Mouse (Mus musculus) MEL (cell line): Measurements from ENCODE around the gene Ercc6l2. TPM values are rescaled to one million over a fixed set of nuclear protein-coding genes. Genes with fewer than 3 reads are reported as not detected.
A peak's percentile ranks its signal among the peaks of the same experiment; 100 is the strongest.

Experiments
- DNase-seq: peaks from one replicate; pipeline ENCODE4 v3.0.0; 2011; ENCODE audit warnings: low read depth, low spot score
- H3K27ac ChIP-seq: 2 replicates; pipeline ENCODE4 v1.5.1; 2012; ENCODE audit warnings: low read depth, mild to moderate bottlenecking, control low read depth, low read length, moderate library complexity; ENCODE audit not compliant: control insufficient read depth
- H3K27me3 ChIP-seq, 2 experiments: fragments of 150-350 bp in 1 of 2; sonication (generic) in 1 of 2; 2 replicates each; pipeline ENCODE4 v1.6.1; 2012; ENCODE audit warnings: low read length in 2 of 2, mild to moderate bottlenecking in 2 of 2, improper control_type of control experiment in 1 of 2, moderate library complexity in 1 of 2; ENCODE audit not compliant: insufficient read depth in 2 of 2, control insufficient read depth in 1 of 2
- H3K36me3 ChIP-seq, 2 experiments: 2 replicates each; pipeline ENCODE4 v1.6.1; 2012 to 2014; ENCODE audit warnings: low read length in 2 of 2, improper control_type of control experiment in 1 of 2, inconsistent platforms in 1 of 2, mild to moderate bottlenecking in 1 of 2; ENCODE audit not compliant: insufficient read depth in 2 of 2, control insufficient read depth in 1 of 2
- H3K4me1 ChIP-seq, 2 experiments: fragments of 150-350 bp in 1 of 2; sonication (generic) in 1 of 2; 2 replicates each; pipeline ENCODE4 v1.6.1; 2012; ENCODE audit warnings: low read length in 2 of 2, improper control_type of control experiment in 1 of 2, mild to moderate bottlenecking in 1 of 2; ENCODE audit not compliant: insufficient read depth in 2 of 2, control insufficient read depth in 1 of 2
- H3K4me3 ChIP-seq, 2 experiments: fragments of 150-350 bp in 1 of 2; sonication (generic) in 1 of 2; 2 replicates each; pipeline ENCODE4 v1.5.1; 2012; ENCODE audit warnings: low read depth in 2 of 2, low read length in 2 of 2, mild to moderate bottlenecking in 2 of 2, moderate library complexity in 2 of 2, control low read depth in 1 of 2, improper control_type of control experiment in 1 of 2; ENCODE audit not compliant: control insufficient read depth in 1 of 2, insufficient read depth in 1 of 2
- H3K79me2 ChIP-seq: 2 replicates; pipeline ENCODE4 v1.6.1; 2012; ENCODE audit warnings: mild to moderate bottlenecking, low read length, moderate library complexity; ENCODE audit not compliant: control insufficient read depth, poor library complexity, insufficient read depth
- H3K9ac ChIP-seq: 2 replicates; pipeline ENCODE4 v1.6.1; 2012; ENCODE audit warnings: low read depth, mild to moderate bottlenecking, control low read depth, low read length, moderate library complexity; ENCODE audit not compliant: control insufficient read depth, poor library complexity, severe bottlenecking
- H3K9me3 ChIP-seq: fragments of 150-350 bp; sonication (generic); replicated peaks from 2 replicates; pipeline ENCODE4 v1.6.1; 2012; ENCODE audit warnings: mild to moderate bottlenecking, low read length, improper control_type of control experiment, moderate library complexity; ENCODE audit not compliant: insufficient read depth
- BHLHE40 ChIP-seq: IDR thresholded peaks from 2 replicates; pipeline ENCODE4 v1.6.1; 2012; ENCODE audit warnings: low read depth, mild to moderate bottlenecking, inconsistent platforms, low read length, improper control_type of control experiment, borderline replicate concordance
- CTCF ChIP-seq, 3 experiments: IDR thresholded peaks in 2 of 3; conservative IDR thresholded peaks in 1 of 3; 2 replicates each; pipeline ENCODE4 v1.5.1; 2011 to 2012; ENCODE audit warnings: low read length in 3 of 3, low read depth in 2 of 3, mild to moderate bottlenecking in 2 of 3, improper control_type of control experiment in 1 of 3, inconsistent platforms in 1 of 3, mixed read lengths in 1 of 3, moderate library complexity in 1 of 3; ENCODE audit not compliant: control insufficient read depth in 1 of 3, insufficient read depth in 1 of 3, poor library complexity in 1 of 3, severe bottlenecking in 1 of 3
- ELF1 ChIP-seq: IDR thresholded peaks from 2 replicates; pipeline ENCODE4 v1.6.1; 2014; ENCODE audit warnings: low read depth, mild to moderate bottlenecking, inconsistent platforms, low read length, improper control_type of control experiment, moderate library complexity
- EP300 ChIP-seq, 2 experiments: IDR thresholded peaks; 2 replicates each; pipeline ENCODE4 v1.6.1; 2011; ENCODE audit warnings: improper control_type of control experiment in 2 of 2, low read length in 2 of 2, low read depth in 1 of 2, mild to moderate bottlenecking in 1 of 2
- ETS1 ChIP-seq: IDR thresholded peaks from 2 replicates; pipeline ENCODE4 v1.6.1; 2012; ENCODE audit warnings: low read depth, mild to moderate bottlenecking, inconsistent platforms, low read length, improper control_type of control experiment, moderate library complexity
- GATA1 ChIP-seq: IDR thresholded peaks from 2 replicates; pipeline ENCODE4 v1.6.1; 2011; ENCODE audit warnings: low read depth, low read length, improper control_type of control experiment
- JUND ChIP-seq: IDR thresholded peaks from 2 replicates; pipeline ENCODE4 v1.6.1; 2011; ENCODE audit warnings: low read depth, mild to moderate bottlenecking, improper control_type of control experiment, low read length
- MAFK ChIP-seq: IDR thresholded peaks from 2 replicates; pipeline ENCODE4 v1.6.1; 2011; ENCODE audit warnings: low read depth, mild to moderate bottlenecking, low read length, improper control_type of control experiment, borderline replicate concordance
- MAZ ChIP-seq: IDR thresholded peaks from 2 replicates; pipeline ENCODE4 v1.6.1; 2012; ENCODE audit warnings: low read depth, mild to moderate bottlenecking, inconsistent platforms, low read length, improper control_type of control experiment
- MEF2A ChIP-seq: IDR thresholded peaks from 2 replicates; pipeline ENCODE4 v1.6.1; 2014; ENCODE audit warnings: low read depth, mild to moderate bottlenecking, inconsistent platforms, low read length, improper control_type of control experiment; ENCODE audit not compliant: poor library complexity, insufficient replicate concordance, severe bottlenecking; ENCODE audit errors: extremely low read depth
- MXI1 ChIP-seq: IDR thresholded peaks from 2 replicates; pipeline ENCODE4 v1.6.1; 2011; ENCODE audit warnings: mild to moderate bottlenecking, low read depth, low read length, improper control_type of control experiment
- MYC ChIP-seq: IDR thresholded peaks from 2 replicates; pipeline ENCODE4 v1.6.1; 2011; ENCODE audit warnings: low read depth, mild to moderate bottlenecking, low read length, improper control_type of control experiment, moderate library complexity
- NELFE ChIP-seq: IDR thresholded peaks from 2 replicates; pipeline ENCODE4 v1.6.1; 2011; ENCODE audit warnings: low read depth, low read length, improper control_type of control experiment
- POLR2AphosphoS5 ChIP-seq: IDR thresholded peaks from 2 replicates; pipeline ENCODE4 v1.6.1; 2012; ENCODE audit warnings: low read depth, borderline replicate concordance, mild to moderate bottlenecking, inconsistent platforms, low read length, moderate library complexity, mixed read lengths
- RAD21 ChIP-seq: IDR thresholded peaks from 2 replicates; pipeline ENCODE4 v1.6.1; 2011; ENCODE audit warnings: mild to moderate bottlenecking, low read depth, low read length, improper control_type of control experiment
- RCOR1 ChIP-seq: IDR thresholded peaks from 2 replicates; pipeline ENCODE4 v1.6.1; 2012; ENCODE audit warnings: low read depth, mild to moderate bottlenecking, inconsistent platforms, low read length, improper control_type of control experiment
- SIN3A ChIP-seq: IDR thresholded peaks from 2 replicates; pipeline ENCODE4 v1.6.1; 2012; ENCODE audit warnings: low read length, improper control_type of control experiment, inconsistent platforms
- TAL1 ChIP-seq: IDR thresholded peaks from 2 replicates; pipeline ENCODE4 v1.6.1; 2012; ENCODE audit warnings: mild to moderate bottlenecking, inconsistent platforms, low read length, moderate library complexity, mixed read lengths
- TBP ChIP-seq: IDR thresholded peaks from 2 replicates; pipeline ENCODE4 v1.8.0; 2011; ENCODE audit warnings: low read depth, low read length, improper control_type of control experiment
- UBTF ChIP-seq: IDR thresholded peaks from 2 replicates; pipeline ENCODE4 v1.6.1; 2012; ENCODE audit warnings: low read depth, mild to moderate bottlenecking, inconsistent platforms, low read length, improper control_type of control experiment, moderate library complexity, borderline replicate concordance; ENCODE audit not compliant: insufficient read depth
- USF1 ChIP-seq: IDR thresholded peaks from 2 replicates; pipeline ENCODE4 v1.6.1; 2014; ENCODE audit warnings: low read depth, mild to moderate bottlenecking, inconsistent platforms, low read length, improper control_type of control experiment, moderate library complexity
- USF2 ChIP-seq, 2 experiments: IDR thresholded peaks; 2 replicates each; pipeline ENCODE4 v1.6.1; 2011 to 2012; ENCODE audit warnings: improper control_type of control experiment in 2 of 2, low read length in 2 of 2, borderline replicate concordance in 1 of 2, inconsistent platforms in 1 of 2, low read depth in 1 of 2, mild to moderate bottlenecking in 1 of 2; ENCODE audit not compliant: insufficient read depth in 1 of 2
- ZC3H11A ChIP-seq: IDR thresholded peaks from 2 replicates; pipeline ENCODE4 v1.6.1; 2012; ENCODE audit warnings: low read depth, mild to moderate bottlenecking, inconsistent platforms, low read length, improper control_type of control experiment
- ZKSCAN1 ChIP-seq: IDR thresholded peaks from 2 replicates; pipeline ENCODE4 v1.6.1; 2012; ENCODE audit warnings: low read depth, mild to moderate bottlenecking, inconsistent platforms, low read length, improper control_type of control experiment, moderate library complexity
- ZNF384 ChIP-seq: IDR thresholded peaks from 2 replicates; pipeline ENCODE4 v1.6.1; 2012; ENCODE audit warnings: low read depth, mild to moderate bottlenecking, inconsistent platforms, low read length, improper control_type of control experiment
- polyA plus RNA-seq, 2 experiments: library from polyadenylated mRNA; stranded (reverse) in 1 of 2; unstranded in 1 of 2; fragments of >175 nt in 1 of 2; fragments of >200 nt in 1 of 2; gene quantifications; 2 replicates each; pipeline versions ENCODE4 v1.2.1 to v1.2.4; 2012; ENCODE audit warnings: low replicate concordance in 2 of 2, low read depth in 1 of 2; ENCODE audit not compliant: insufficient read length in 2 of 2, insufficient read depth in 1 of 2, missing spikeins in 1 of 2
- total RNA-seq: library from RNA; depleted of rRNA; stranded (reverse); fragments of 300-350 nt; gene quantifications from 2 replicates; pipeline ENCODE4 v1.2.3, GENCODE M21; 2012

Gene Ercc6l2
- total and polyA plus RNA-seq, 3 experiments, result 15.6 to 61.7 (median 19.4) TPM

DNA sequence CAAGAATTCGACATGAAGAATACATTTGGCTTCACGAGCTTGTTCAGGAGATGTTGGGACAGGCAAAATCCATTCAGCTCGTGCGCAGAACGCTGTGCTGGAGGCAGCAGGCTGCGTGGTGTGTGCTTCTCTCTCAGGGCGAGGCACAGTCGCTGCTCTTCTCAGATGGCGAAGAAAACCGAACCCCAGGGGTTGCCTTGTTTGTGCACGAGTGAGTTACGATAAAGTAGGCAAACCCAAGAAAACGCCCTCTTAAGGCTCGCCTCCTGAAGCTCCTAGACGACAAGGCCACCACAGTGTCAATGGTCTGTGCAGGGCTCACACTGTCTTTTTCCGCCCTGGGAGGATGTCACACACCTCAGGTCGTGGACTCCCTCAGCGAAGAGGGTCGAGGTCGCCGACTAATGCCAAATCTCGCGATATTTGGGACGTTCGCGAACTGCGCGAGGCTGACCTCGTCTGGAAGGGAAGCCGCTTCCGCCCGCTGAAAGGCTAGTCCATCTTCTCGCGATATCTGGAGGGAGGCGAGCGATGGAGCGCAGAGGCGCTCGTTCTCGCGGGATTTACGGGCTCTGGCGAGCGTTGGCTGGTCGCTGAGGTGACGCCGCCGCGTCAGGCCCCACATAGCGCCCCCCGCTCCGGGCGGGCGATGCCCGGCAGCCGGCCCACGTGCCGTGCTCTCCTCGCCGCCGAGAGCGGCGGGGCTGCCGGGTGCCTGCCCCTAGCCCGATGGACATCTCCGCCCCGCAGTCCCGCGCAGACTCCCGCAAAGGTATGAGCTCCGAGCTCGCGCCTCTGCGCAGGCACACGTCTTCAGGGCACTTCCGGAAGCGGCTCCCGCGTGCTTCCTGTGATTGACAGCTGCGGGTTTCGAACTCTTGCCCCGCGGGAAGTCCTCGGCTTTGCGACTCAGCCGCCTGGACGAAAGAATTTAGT, at the start of gene Ercc6l2 (continued):
- no peak for TF ChIP-seq RAD21
- TF ChIP-seq TBP, result peak; percentile 89
- 0 out of 2 replicates have a peak, but pooled peaks have one; percentile 6 for TF ChIP-seq GATA1
- no peak for TF ChIP-seq USF1
- peak; percentile 49; the same call in 1 of the 2 replicates for TF ChIP-seq ZNF384
- peak; percentile 90 for TF ChIP-seq NELFE

DNA sequence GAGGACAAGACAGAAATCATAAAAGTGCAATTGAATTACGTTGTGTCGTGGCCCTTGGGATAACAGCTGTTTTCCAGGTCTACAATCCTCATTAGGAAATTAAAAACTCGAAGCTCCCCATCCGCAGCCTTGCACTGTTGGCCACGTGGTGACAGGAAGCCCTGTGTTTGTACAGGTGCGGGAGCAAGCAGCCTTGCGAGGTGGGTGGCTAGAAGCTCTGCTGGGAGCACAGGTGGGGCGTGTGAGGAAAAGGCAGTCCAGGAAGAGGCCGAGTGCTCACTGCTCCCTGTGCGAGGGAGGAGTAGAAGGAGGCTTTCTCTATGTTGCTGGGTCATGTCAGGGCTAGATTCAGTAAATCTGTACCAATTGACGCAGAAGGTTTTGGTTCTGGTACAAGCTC, 49.0 kb upstream of the Ercc6l2 start:
- H3K36me3 ChIP-seq, result no peaks in the 10 kb centered on the region
- no peaks in the 10 kb centered on the region for H3K4me1 ChIP-seq
- no peak overlapping the region for H3K9ac ChIP-seq
- TF ChIP-seq SIN3A, result no peak
- TF ChIP-seq ETS1, result no peak
- TF ChIP-seq JUND, result no peak
- no peak for TF ChIP-seq CTCF (IDR thresholded peaks at IDR 0.05 in 2 of 3, conservative IDR thresholded peaks at IDR 0.05 in 1 of 3; ENCODE audit: control insufficient read depth in 1 of 3, insufficient read depth in 1 of 3, low read depth in 2 of 3, low read length in 3 of 3, poor library complexity in 1 of 3, severe bottlenecking in 1 of 3)
- no peak for TF ChIP-seq RAD21
- no peak for TF ChIP-seq POLR2AphosphoS5
- no peak for TF ChIP-seq MAZ
- TF ChIP-seq USF2 (IDR thresholded peaks at IDR 0.05; ENCODE audit: borderline replicate concordance in 1 of 2, insufficient read depth in 1 of 2, low read depth in 1 of 2, low read length in 2 of 2), result no peak
- no peak for TF ChIP-seq BHLHE40
- TF ChIP-seq USF1, result no peak
- no peak for TF ChIP-seq EP300 (IDR thresholded peaks at IDR 0.05; ENCODE audit: low read depth in 1 of 2, low read length in 2 of 2)
- no peak for TF ChIP-seq ZNF384
- no peak overlapping the region for H3K4me3 ChIP-seq
- H3K79me2 ChIP-seq, result no peaks in the 10 kb centered on the region
- no peaks in the 10 kb centered on the region for H3K9me3 ChIP-seq
- peaks cover 5 to 9% of the 10 kb centered on the region in 2 experiments; a peak in 3 of 4 replicates for H3K27me3 ChIP-seq
- no peak for DNase-seq
- H3K27ac ChIP-seq, result no peak overlapping the region

DNA sequence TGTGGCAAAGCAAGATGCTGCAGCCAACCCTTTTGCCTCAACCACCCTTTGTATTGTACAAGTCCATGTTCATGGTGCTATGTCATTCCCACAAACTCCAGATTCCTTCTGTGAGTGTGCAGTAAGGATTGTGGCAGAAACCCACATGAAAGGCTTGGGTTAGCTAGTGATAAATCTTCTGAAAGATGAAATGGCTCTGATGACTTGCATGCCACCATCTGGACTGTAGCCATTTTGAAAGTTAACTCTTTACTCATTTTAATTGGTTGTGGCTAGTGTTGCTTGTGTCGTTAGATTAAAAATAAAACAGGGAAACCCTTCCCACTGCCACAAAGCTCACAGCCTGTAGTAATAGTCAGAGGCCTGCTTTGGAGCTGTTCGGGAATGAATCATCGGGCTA, 44.0 kb upstream of the Ercc6l2 start:
- Histone ChIP-seq H3K36me3 (no peaks in the 10 kb centered on the region), H3K9me3 (no peaks in the 10 kb centered on the region), H3K9ac (no peak overlapping the region), H3K79me2 (no peaks in the 10 kb centered on the region), H3K27ac (no peak overlapping the region), H3K4me3 (no peak overlapping the region), H3K4me1 (no peaks in the 10 kb centered on the region), H3K27me3 (peaks cover 10 to 12% of the 10 kb centered on the region in 2 experiments)
- no peak for DNase-seq
- TF ChIP-seq ZC3H11A, result no peak
- no peak for TF ChIP-seq ZKSCAN1
- no peak for TF ChIP-seq JUND
- no peak for TF ChIP-seq MYC
- TF ChIP-seq MEF2A, result no peak
- TF ChIP-seq ELF1, result no peak
- no peak for TF ChIP-seq BHLHE40
- TF ChIP-seq USF1, result no peak
- no peak for TF ChIP-seq UBTF
- no peak for TF ChIP-seq RCOR1
- no peak for TF ChIP-seq TAL1
- no peak for TF ChIP-seq MXI1
- TF ChIP-seq MAFK, result no peak
